Mouse (Mus musculus): ENCODE measurements at regions not wholly inside any gene's neighbourhood (a gene's known extent, or its start where the extent isn't known, plus 50 kb on each side); places are given as distances from the start of the nearest gene placed in this dataset.

GRCm38 (mm10) chr1:137571190-137571904 is 604.2 kb downstream of the Ptprc start:
- DNase-seq (ENCODE audit: low spot score in 2 of 2), result no peak

DNA sequence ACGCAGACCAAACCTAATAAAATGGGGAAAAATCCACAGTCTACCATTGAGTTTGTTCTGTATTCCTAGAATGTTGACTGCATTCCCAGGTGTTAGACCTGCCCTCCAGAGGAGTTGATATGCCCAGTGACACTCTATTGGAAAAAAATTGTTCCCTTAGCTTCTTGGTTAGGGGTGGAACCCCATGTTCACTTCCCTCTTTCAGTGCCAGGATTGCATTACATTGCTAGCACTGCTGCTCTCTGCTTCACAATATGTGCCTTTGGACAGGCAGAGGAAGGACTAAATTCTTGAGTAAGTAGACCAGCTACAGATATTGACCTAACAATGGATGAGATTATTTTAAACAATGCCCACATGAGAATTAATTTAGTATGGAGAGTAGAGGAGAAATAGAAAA is 607.3 kb upstream of the Nr5a2 start:
- no peak for DNase-seq (ENCODE audit: low spot score in 2 of 2)

- DNase-seq (ENCODE audit: low spot score in 2 of 2), result no peak
These were observed 605.4 kb upstream of the Nr5a2 start for GRCm38 (mm10) chr1:137565573-137566048.

- no peak for DNase-seq (ENCODE audit: low spot score in 2 of 2)
These were observed 601.4 kb upstream of the Nr5a2 start for GRCm38 (mm10) chr1:137561686-137562085.

DNA sequence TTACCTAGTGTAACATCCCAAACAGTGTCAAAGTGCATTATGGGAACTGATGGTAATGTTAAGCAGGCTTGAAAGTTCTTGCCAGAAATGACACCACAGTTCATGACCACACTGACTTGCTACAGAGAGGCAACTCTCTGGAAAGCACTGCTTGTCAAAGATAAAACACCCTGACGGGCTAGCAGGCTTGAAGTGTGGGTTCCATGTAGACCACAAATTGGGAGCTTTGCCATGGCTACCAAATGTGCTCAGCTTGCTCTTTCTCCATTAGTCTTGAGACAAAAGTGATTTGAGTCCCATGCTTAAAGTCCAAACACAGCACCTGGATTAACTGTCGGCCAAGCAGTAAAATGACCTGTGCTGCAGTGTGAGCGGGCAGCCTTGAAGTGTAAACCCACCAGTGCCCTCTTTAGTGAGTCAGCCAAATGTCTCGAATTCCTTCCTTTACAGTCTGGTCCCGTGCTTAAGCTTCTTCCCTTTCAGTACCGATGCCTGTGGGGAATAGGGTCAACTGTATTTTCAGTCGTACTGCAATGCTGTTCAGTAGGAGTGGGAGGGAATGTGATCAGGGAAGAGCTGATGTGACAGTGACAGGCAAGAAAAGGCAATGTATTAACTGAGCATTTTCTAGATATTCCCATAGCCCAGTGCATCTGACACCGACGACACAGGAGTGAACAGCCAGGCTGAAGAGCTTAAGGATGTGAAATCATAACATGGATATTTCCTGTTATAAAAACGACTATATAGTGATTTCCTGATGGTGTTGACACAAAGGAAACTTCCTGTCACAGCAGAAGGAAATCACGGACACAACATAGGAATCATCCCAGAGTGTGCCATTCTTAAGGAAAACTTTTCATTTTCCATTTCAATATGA is 600.4 kb upstream of the Nr5a2 start:
- DNase-seq (ENCODE audit: low spot score in 2 of 2), result no peak

- no peak for DNase-seq (ENCODE audit: low spot score in 2 of 2)
These were observed 589.4 kb upstream of the Nr5a2 start for GRCm38 (mm10) chr1:137549659-137550058.

DNA sequence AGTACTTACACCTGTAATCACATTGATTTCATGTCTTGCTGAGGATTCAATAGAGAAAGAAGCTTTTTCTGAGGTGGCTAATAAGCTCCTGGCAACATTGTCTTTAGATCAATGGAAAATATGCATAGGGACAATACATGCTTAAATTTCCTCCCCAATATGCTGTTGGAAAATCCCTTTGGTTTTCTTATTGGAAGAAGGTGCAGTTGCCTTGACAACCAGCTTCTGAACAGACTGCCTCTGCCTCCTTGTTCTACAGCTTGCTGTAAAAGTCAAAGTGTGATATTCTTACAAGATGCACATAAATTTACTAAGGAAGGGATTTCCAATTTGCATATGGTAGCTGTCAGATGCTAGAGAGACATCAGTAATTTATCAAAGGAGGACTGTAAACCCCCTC is 585.4 kb upstream of the Nr5a2 start:
- DNase-seq (ENCODE audit: low spot score in 2 of 2), result no peak

DNA sequence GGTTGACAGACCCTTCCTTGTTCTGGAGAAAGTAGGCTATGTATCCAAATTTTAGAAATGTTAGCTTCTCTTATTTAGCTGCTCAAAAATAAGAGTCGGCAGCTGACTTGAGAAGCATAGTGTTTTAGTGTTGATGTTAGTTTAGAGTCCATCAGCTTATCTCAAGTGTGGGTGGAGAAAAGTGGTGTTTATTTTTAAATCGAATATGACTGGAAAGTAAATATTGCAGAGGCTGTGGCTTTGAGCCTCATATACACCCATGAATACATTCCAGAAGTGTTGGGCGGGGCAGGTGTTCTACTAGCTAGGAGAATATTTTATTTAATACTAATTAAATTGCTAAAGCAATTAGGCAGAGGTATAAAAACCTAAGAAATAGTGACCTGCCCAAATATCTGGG is 583.6 kb upstream of the Nr5a2 start:
- no peak for DNase-seq (ENCODE audit: low spot score in 2 of 2)

GRCm38 (mm10) chr1:137541453-137541852 is 581.2 kb upstream of the Nr5a2 start:
- DNase-seq (ENCODE audit: low spot score in 2 of 2), result no peak

GRCm38 (mm10) chr1:137539424-137540116 is 579.3 kb upstream of the Nr5a2 start:
- DNase-seq (ENCODE audit: low spot score in 2 of 2), result no peak

DNA sequence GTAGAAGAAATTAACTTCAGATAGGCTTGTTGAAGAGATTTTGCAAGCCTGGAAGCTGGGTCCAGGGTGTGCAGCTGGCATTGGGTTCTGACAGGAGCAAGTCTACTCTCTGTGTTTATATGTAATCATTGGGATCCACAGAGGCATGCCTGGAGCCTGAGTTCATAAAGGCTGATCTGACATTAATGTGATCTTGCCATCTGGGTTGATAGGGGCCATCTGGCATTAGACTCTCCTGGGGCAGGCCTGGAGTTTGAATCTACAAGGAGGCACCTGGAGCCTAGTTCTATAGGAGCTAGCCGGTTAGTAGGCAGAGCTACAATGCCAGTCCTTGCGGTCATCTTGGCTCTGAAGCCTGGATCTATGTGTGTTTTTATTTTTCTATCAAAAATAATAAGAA is 554.5 kb upstream of the Nr5a2 start:
- no peak for DNase-seq (ENCODE audit: low spot score in 2 of 2)

GRCm38 (mm10) chr1:137503704-137504422 is 543.6 kb upstream of the Nr5a2 start:
- DNase-seq (ENCODE audit: low spot score in 2 of 2), result no peak

- DNase-seq (ENCODE audit: low spot score in 2 of 2), result no peak
These were observed 528.0 kb upstream of the Nr5a2 start for GRCm38 (mm10) chr1:137488226-137488625.

- no peak for DNase-seq (ENCODE audit: low spot score in 2 of 2)
These were observed 518.2 kb upstream of the Nr5a2 start for GRCm38 (mm10) chr1:137478459-137478858.

DNA sequence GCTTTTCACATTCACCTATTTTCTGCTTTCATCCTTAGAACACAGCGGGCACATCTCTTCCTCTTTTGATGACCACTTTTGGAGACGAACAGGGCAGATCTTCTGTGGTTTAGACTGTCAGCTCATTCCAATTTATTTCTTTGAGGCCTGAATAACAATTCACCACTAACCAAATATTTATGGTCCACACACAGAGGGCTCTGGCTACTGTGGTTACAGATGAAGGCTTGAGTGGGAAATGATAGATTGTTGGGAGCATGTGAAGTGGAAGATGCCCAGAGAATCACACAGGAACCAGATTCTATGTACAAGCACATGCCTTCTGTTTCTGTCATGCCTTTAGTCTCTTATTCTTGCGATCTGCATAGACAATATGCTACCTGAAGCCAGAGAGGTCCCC is 517.0 kb upstream of the Nr5a2 start:
- no peak for DNase-seq (ENCODE audit: low spot score in 2 of 2)

DNA sequence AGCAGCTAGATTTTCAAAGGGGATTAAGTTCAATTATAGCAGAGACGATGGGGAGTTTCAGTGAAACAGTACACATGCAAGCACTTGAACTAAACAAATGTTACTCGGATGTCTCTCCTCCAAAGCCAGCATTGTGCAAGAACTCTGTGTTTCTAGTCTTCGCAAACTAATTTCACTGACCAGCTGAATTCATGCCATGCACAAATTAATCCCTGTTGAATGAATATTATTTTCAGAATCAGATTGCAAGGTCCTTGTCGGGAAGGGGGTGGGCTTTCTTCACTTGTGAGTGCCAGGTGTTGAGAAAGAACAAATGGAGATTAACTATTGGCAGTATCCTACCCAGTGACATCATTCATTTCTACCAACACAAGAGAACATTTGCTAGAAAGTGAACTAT is 514.6 kb upstream of the Nr5a2 start:
- no peak for DNase-seq (ENCODE audit: low spot score in 2 of 2)

- DNase-seq (ENCODE audit: low spot score in 2 of 2), result no peak
These were observed 513.8 kb upstream of the Nr5a2 start for GRCm38 (mm10) chr1:137473800-137474685.

DNA sequence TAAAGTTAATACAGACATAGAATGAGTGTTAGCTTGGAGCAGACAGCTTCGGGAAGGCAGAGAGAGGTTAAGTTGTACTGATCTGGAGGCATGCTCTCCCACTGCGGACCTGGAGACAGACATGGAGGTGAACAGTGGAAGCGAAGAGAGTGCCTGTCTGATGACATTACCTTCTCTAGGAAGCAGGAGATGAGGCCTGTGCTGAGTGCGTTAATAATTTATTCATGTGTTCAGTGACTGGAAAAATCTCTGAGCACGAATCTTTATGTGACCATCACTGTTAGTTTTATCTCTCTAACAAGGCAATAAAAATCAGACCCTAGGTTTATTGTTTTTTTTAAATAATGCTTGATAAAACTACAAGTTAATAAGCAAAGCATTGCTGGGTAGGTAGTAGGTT is 504.7 kb upstream of the Nr5a2 start:
- no peak for DNase-seq (ENCODE audit: low spot score in 2 of 2)

DNA sequence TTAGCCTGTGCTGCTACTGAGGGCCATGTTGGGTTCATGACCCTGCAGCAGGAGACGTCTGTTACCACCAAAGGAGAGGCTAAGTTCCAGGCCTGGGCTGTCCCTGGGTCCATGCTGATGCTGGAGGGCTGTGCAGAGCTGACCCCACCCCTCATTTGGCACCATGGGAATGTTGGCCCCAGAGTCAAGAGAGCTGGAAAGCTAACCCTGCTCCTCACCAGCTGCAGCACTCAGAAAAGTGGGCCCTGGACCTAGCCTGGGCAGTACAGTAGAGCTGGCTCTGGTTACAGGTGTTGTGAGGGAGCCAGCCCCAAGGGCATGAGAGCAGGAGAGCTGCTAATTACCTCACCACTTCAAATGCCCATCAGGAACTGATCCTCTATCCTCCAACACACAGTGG is 500.9 kb upstream of the Nr5a2 start:
- no peak for DNase-seq (ENCODE audit: low spot score in 2 of 2)

GRCm38 (mm10) chr1:137453446-137454208 is 493.4 kb upstream of the Nr5a2 start:
- DNase-seq (ENCODE audit: low spot score in 2 of 2), result no peak
